Mouse (Mus musculus) C2C12 (cell line): ENCODE data around the gene Tmem17.

Experiments used
- CEBPB ChIP-seq: IDR thresholded peaks from one replicate; pipeline ENCODE4 v1.6.1; 2011; ENCODE audit warnings: low read depth, mild to moderate bottlenecking, control low read depth, moderate library complexity
- CTCF ChIP-seq: IDR thresholded peaks from one replicate; pipeline ENCODE4 v1.5.1; 2011; ENCODE audit not compliant: control insufficient read depth, insufficient read depth, insufficient read length
- FOSL1 ChIP-seq: IDR thresholded peaks from one replicate; pipeline ENCODE4 v1.8.0; 2011; ENCODE audit warnings: mild to moderate bottlenecking, low read length; ENCODE audit not compliant: poor library complexity, insufficient read depth, severe bottlenecking
- MAX ChIP-seq: IDR thresholded peaks from one replicate; pipeline ENCODE4 v1.6.1; 2011; ENCODE audit warnings: mild to moderate bottlenecking, control low read depth
- MYOD1 ChIP-seq: IDR thresholded peaks from one replicate; pipeline ENCODE4 v1.6.1; 2011; ENCODE audit warnings: low read depth; ENCODE audit not compliant: control insufficient read depth, insufficient read length
- MYOG ChIP-seq: IDR thresholded peaks from one replicate; pipeline ENCODE4 v1.6.1; 2011; ENCODE audit not compliant: control insufficient read depth, insufficient read length; ENCODE audit errors: extremely low read depth
- USF1 ChIP-seq: IDR thresholded peaks from one replicate; pipeline ENCODE4 v1.6.1; 2011; ENCODE audit warnings: low read depth, mild to moderate bottlenecking, control low read depth, moderate library complexity

DNA sequence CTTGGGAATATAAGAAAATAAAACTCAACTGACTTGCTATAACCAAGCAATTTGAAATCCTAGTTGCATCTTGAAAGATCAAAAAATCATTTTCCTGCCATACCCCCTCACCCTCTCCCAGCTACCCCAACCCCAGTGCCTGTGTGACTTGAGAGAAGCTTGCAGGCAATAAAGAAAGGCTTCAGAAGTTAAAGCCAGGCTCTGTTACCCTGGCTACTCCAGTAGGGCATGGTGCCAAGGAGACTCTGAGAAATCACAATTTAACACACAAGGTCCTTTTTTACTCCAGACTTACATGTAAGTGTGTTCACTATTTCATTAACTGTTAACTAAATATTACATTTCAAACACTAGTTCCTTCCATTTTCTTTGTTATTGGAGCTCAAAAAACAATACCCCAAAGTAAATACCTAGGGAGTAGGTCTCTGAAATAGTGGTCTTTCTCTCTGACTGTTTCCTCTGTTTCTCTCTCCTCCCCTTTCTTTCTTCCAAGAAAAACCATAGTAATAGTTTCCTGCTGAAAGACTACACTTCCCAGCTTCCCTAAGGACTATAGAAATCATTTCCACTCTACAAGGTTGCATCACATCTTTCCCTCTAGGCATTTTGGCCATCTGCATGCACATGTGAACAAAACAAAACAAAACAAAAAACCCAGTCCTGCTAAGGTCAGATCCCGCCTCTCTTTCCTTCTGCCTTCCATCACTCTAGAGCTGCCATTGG is 30.1 kb upstream of the Tmem17 start:
- TF ChIP-seq CTCF (no peak), MYOD1 (no peak), MAX (no peak), USF1 (no peak), CEBPB (peak; percentile 83), MYOG (no peak), FOSL1 (no peak)
